Mouse (Mus musculus): ENCODE measurements around the gene Scyl1. TPM values are rescaled to one million over a fixed set of nuclear protein-coding genes. Genes with fewer than 3 reads are reported as not detected.
A peak's percentile ranks its signal among the peaks of the same experiment; 100 is the strongest.
"Not testable (repeated sequence)": the region's sequence is repeated elsewhere in the genome, so short reads cannot be mapped to it uniquely, and the experiment has no call there.

Scyl1 gene
- polyA plus RNA-seq, 1 experiment from 2014 or later = 70.0 TPM

GRCm38 (mm10) chr19:5793917-5794770, 22.9 kb upstream of the Scyl1 start:
- ATAC-seq = peak; percentile 61

DNA sequence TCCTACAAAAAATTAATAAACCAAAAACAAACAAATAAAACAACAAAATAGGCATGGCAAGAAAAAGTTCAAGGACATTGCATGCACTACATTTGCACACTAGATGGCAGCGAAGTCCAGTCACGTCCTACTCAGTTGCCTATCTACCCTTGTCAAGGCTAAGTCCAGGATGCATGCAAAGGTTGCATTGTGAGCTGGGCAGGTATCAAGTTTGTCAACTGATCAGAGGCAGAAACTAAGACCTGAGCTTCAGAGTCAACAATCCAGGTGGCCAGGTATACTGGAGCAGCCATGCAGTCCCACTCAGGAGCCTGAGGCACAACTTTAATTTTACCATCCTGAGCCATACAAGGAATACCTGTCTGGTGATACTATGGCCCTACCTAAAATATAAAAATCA, 21.9 kb upstream of the Scyl1 start:
- peaks cover 40% of the 10 kb centered on the region for H3K4me1 ChIP-seq (replicated peaks)
- H3K27ac ChIP-seq = peak overlapping the region; percentile 56; the same call in 1 of the 2 replicates
- peak; percentile 69 for ATAC-seq
- H3K4me2 ChIP-seq (replicated peaks) = 0 out of 2 replicates have a peak overlapping the region, but pooled peaks have one; percentile 18
- H3K27me3 ChIP-seq = no peaks in the 10 kb centered on the region
- 6% methylated on average over 2 of the region's 2 CpGs for WGBS
- 0 out of 2 replicates have a peak overlapping the region, but pooled peaks have one; percentile 1 for H3K4me3 ChIP-seq (replicated peaks)
- H3K36me3 ChIP-seq = peaks cover 34% of the 10 kb centered on the region
- H3K9me3 ChIP-seq = no peaks in the 10 kb centered on the region
- H3K9ac ChIP-seq (replicated peaks) = no peak overlapping the region

More at GRCm38 (mm10) chr19:5793917-5794770, 22.9 kb upstream of the Scyl1 start:
- not testable (repeated sequence) for H3K27me3 ChIP-seq; H3K4me2 ChIP-seq (replicated peaks); H3K9me3 ChIP-seq
- Histone ChIP-seq H3K36me3 (peaks cover 39% of the 10 kb centered on the region), H3K27ac (peak overlapping the region; percentile 69), H3K4me3 (replicated peaks) (peak overlapping the region; percentile 99; the same call in 1 of the 2 replicates), H3K4me1 (replicated peaks) (peaks cover 40% of the 10 kb centered on the region), H3K9ac (replicated peaks) (peak overlapping the region; percentile 67; the same call in 1 of the 2 replicates)
- WGBS = 33% methylated on average over 7 of the region's 7 CpGs

- Histone ChIP-seq H3K9me3 (no peaks in the 10 kb centered on the region), H3K4me3 (replicated peaks) (no peak overlapping the region), H3K4me1 (replicated peaks) (peaks cover 23% of the 10 kb centered on the region), H3K27ac (no peak overlapping the region), H3K36me3 (peaks cover 17% of the 10 kb centered on the region), H3K4me2 (replicated peaks) (no peak overlapping the region), H3K9ac (replicated peaks) (no peak overlapping the region), H3K27me3 (no peaks in the 10 kb centered on the region)
- ATAC-seq = no peak
- WGBS = 79% methylated on average over 4 of the region's 4 CpGs
Observed at GRCm38 (mm10) chr19:5791329-5791728, 20.1 kb upstream of the Scyl1 start.

DNA sequence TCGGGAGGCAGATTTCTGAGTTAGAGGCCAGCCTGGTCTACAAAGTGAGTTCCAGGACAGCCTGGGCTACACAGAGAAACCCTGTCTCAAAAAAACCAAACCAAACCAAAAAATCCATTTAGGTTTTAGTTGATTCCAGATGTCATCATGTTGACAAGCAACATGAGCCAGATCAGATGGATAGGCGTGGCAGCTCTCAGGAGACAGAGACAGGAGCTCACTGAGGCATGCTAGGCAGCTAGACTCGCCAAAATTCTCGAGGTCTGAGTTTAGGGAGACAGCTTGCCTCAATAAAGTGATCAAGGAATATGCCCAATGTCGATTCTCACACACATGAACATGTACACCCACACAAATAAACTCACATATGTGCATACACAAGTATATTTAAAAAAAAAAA, 17.8 kb upstream of the Scyl1 start:
- H3K27me3 ChIP-seq = no peaks in the 10 kb centered on the region
- 71% methylated on average over 5 of the region's 5 CpGs for WGBS

GRCm38 (mm10) chr19:5788620-5789019, 17.4 kb upstream of the Scyl1 start:
- WGBS = 88% methylated on average over 7 of the region's 7 CpGs
- no peaks in the 10 kb centered on the region for H3K9me3 ChIP-seq
- H3K4me2 ChIP-seq (replicated peaks) = no peak overlapping the region
- no peak overlapping the region for H3K9ac ChIP-seq (replicated peaks)
- no peak overlapping the region for H3K4me3 ChIP-seq (replicated peaks)
- no peak for ATAC-seq
- H3K27ac ChIP-seq = no peak overlapping the region
- 0 out of 2 replicates have a peak, but pooled peaks cover 3% of the 10 kb centered on the region for H3K4me1 ChIP-seq (replicated peaks)
- no peaks in the 10 kb centered on the region for H3K27me3 ChIP-seq
- no peaks in the 10 kb centered on the region for H3K36me3 ChIP-seq

More for the DNA sequence above, 17.8 kb upstream of the Scyl1 start:
- Histone ChIP-seq H3K36me3 (no peaks in the 10 kb centered on the region), H3K4me1 (replicated peaks) (peaks cover 4% of the 10 kb centered on the region; the same call in 1 of the 2 replicates), H3K27ac (no peak overlapping the region), H3K9ac (replicated peaks) (no peak overlapping the region), H3K4me2 (replicated peaks) (no peak overlapping the region), H3K4me3 (replicated peaks) (no peak overlapping the region), H3K9me3 (no peaks in the 10 kb centered on the region)
- no peak for ATAC-seq

GRCm38 (mm10) chr19:5787920-5788319, 16.7 kb upstream of the Scyl1 start:
- no peak for ATAC-seq
- no peak overlapping the region for H3K4me2 ChIP-seq (replicated peaks)
- H3K36me3 ChIP-seq = no peaks in the 10 kb centered on the region
- no peak overlapping the region for H3K9ac ChIP-seq (replicated peaks)
- no peaks in the 10 kb centered on the region for H3K27me3 ChIP-seq
- no peaks in the 10 kb centered on the region for H3K9me3 ChIP-seq
- WGBS = 88% methylated on average over 7 of the region's 7 CpGs
- H3K4me3 ChIP-seq (replicated peaks) = no peak overlapping the region
- H3K27ac ChIP-seq = no peak overlapping the region
- H3K4me1 ChIP-seq (replicated peaks) = no peaks in the 10 kb centered on the region

- no peak overlapping the region for H3K9ac ChIP-seq (replicated peaks)
- H3K36me3 ChIP-seq = no peaks in the 10 kb centered on the region
- H3K4me2 ChIP-seq (replicated peaks) = no peak overlapping the region
- H3K27ac ChIP-seq = no peak overlapping the region
- 16% methylated on average over 8 of the region's 8 CpGs for WGBS
- no peaks in the 10 kb centered on the region for H3K4me1 ChIP-seq (replicated peaks)
- no peaks in the 10 kb centered on the region for H3K9me3 ChIP-seq
- H3K4me3 ChIP-seq (replicated peaks) = no peak overlapping the region
- ATAC-seq = peak; percentile 20; the same call in 1 of the 2 replicates
- no peaks in the 10 kb centered on the region for H3K27me3 ChIP-seq
Observed at GRCm38 (mm10) chr19:5787128-5787635, 16.0 kb upstream of the Scyl1 start.

- Histone ChIP-seq H3K9me3 (no peaks in the 10 kb centered on the region), H3K36me3 (no peaks in the 10 kb centered on the region), H3K4me1 (replicated peaks) (no peaks in the 10 kb centered on the region), H3K27ac (no peak overlapping the region), H3K4me3 (replicated peaks) (no peak overlapping the region), H3K9ac (replicated peaks) (0 out of 2 replicates have a peak overlapping the region, but pooled peaks have one; percentile 4), H3K4me2 (replicated peaks) (no peak overlapping the region), H3K27me3 (no peaks in the 10 kb centered on the region)
- WGBS = 14% methylated on average over 12 of the region's 12 CpGs
- peak; percentile 88 for ATAC-seq
Observed at GRCm38 (mm10) chr19:5786441-5787114, 15.4 kb upstream of the Scyl1 start.

GRCm38 (mm10) chr19:5784958-5785577, 13.8 kb upstream of the Scyl1 start:
- Histone ChIP-seq H3K4me3 (replicated peaks) (no peak overlapping the region), H3K9me3 (no peaks in the 10 kb centered on the region), H3K27me3 (no peaks in the 10 kb centered on the region), H3K4me2 (replicated peaks) (no peak overlapping the region), H3K27ac (no peak overlapping the region), H3K36me3 (no peaks in the 10 kb centered on the region), H3K9ac (replicated peaks) (no peak overlapping the region), H3K4me1 (replicated peaks) (no peaks in the 10 kb centered on the region)
- ATAC-seq = no peak
- WGBS = 68% methylated on average over 10 of the region's 10 CpGs

DNA sequence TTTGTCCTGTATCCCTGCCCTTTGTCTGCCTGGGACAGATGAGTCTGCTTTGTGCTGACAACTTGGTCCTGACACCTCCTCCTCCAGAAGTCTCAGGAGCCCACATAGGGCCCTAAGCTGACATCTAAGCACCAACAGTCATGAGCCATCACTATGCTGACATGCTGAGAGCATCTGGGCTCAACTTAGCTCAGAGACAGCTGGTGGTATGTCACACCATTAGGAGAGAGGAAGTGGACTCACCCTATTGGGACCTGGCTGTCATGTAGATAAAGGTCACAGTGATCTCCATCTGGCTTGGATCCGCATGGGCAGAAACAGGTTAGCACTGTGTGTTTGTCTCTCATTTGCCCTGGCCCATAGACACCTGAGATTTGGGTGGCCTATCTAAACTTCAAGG, 10.9 kb upstream of the Scyl1 start:
- Histone ChIP-seq H3K4me1 (replicated peaks) (no peaks in the 10 kb centered on the region), H3K9ac (replicated peaks) (no peak overlapping the region), H3K9me3 (no peaks in the 10 kb centered on the region), H3K27me3 (no peaks in the 10 kb centered on the region), H3K4me3 (replicated peaks) (no peak overlapping the region), H3K27ac (no peak overlapping the region), H3K36me3 (no peaks in the 10 kb centered on the region), H3K4me2 (replicated peaks) (no peak overlapping the region)
- WGBS = 97% methylated on average over 1 of the region's 1 CpGs
- no peak for ATAC-seq

- ATAC-seq = no peak
- H3K9me3 ChIP-seq = no peaks in the 10 kb centered on the region
Observed at GRCm38 (mm10) chr19:5781532-5781931, 10.3 kb upstream of the Scyl1 start.

More at GRCm38 (mm10) chr19:5781532-5781931, 10.3 kb upstream of the Scyl1 start:
- H3K4me1 ChIP-seq (replicated peaks) = no peaks in the 10 kb centered on the region
- no peak overlapping the region for H3K9ac ChIP-seq (replicated peaks)
- WGBS = 93% methylated on average over 6 of the region's 6 CpGs
- no peaks in the 10 kb centered on the region for H3K36me3 ChIP-seq
- H3K27ac ChIP-seq = no peak overlapping the region
- H3K4me3 ChIP-seq (replicated peaks) = no peak overlapping the region
- no peaks in the 10 kb centered on the region for H3K27me3 ChIP-seq
- H3K4me2 ChIP-seq (replicated peaks) = no peak overlapping the region
